Mouse (Mus musculus) gastrocnemius, adult 2 months (tissue): Measurements from ENCODE around the gene Tubb4a. TPM values are rescaled to one million over a fixed set of nuclear protein-coding genes. Genes with fewer than 3 reads are reported as not detected.
A peak's percentile ranks its signal among the peaks of the same experiment; 100 is the strongest.
"Not testable (repeated sequence)": the region's sequence is repeated elsewhere in the genome, so short reads cannot be mapped to it uniquely, and the experiment has no call there.

Experiments used
- DNase-seq: peaks from one replicate; pipeline ENCODE4 v3.0.0; 2022
- H3K27ac ChIP-seq: fragments of 200-600 bp; 2 replicates; pipeline ENCODE4 v1.8.1; 2022; ENCODE audit warnings: mild to moderate bottlenecking
- H3K4me3 ChIP-seq: fragments of 200-600 bp; 2 replicates; pipeline ENCODE4 v1.8.1; 2022; ENCODE audit warnings: mild to moderate bottlenecking, moderate library complexity
- CTCF ChIP-seq: fragments of 200-600 bp; IDR thresholded peaks from 2 replicates; pipeline ENCODE4 v1.8.1; 2022; ENCODE audit warnings: antibody characterized with exemption, mild to moderate bottlenecking, moderate library complexity
- intact Hi-C: fragments of 180-260 bp; cut with DNase I; formaldehyde crosslinking; loops from one replicate; pipeline ENCODE4 v1.15.1; 2025
- long read RNA-seq, 2 experiments: library from polyadenylated mRNA; stranded (forward); transcript quantifications; one replicate each; pipeline ENCODE4 v2.0.0; 2021
- total RNA-seq, 2 experiments: library from RNA; stranded (reverse); gene quantifications; 2 replicates each; pipeline ENCODE4 v1.2.3; 2021

Gene Tubb4a
- 1 to 10 TPM in 1 of 2 experiments, under 1 TPM in 1; 0.64 to 1.7 TPM for total RNA-seq
- long read RNA-seq, experiment 1, partial matches to known transcripts: 0 of 4 reads
- long read RNA-seq, experiment 1, other reads (novel, unspliced or antisense): 1 of 4 reads
- long read RNA-seq, experiment 2, partial matches to known transcripts: 0 of 1 reads
- long read RNA-seq, experiment 2, other reads (novel, unspliced or antisense): 0 of 1 reads

- TF ChIP-seq CTCF: no peak
- intact Hi-C loops: no loop called here
- Histone ChIP-seq H3K27ac (peak within 1 kb of the TSS; percentile 46), H3K4me3 (peak within 1 kb of the TSS; percentile 64)
- peak; percentile 55 for DNase-seq
Observed at GRCm38 (mm10) chr17:57087049-57087832, at the start of gene Tubb4a. TSS of gene Tubb4a (minus strand) at chr17:57087782.

GRCm38 (mm10) chr17:57135635-57136034 lies 48.1 kb upstream of the Tubb4a start:
- H3K27ac ChIP-seq: no peak overlapping the region
- intact Hi-C loops: no loop called here
- DNase-seq: no peak
- H3K4me3 ChIP-seq: no peak overlapping the region
- TF ChIP-seq CTCF: no peak

GRCm38 (mm10) chr17:57134693-57135092 lies 47.1 kb upstream of the Tubb4a start:
- no peak overlapping the region for H3K27ac ChIP-seq
- TF ChIP-seq CTCF: no peak
- intact Hi-C loops: no loop called here
- DNase-seq: no peak
- H3K4me3 ChIP-seq: no peak overlapping the region

- intact Hi-C loops, DNase-seq, H3K27ac ChIP-seq, H3K4me3 ChIP-seq: not testable (repeated sequence)
Observed at GRCm38 (mm10) chr17:57134021-57134420, 46.4 kb upstream of the Tubb4a start.

GRCm38 (mm10) chr17:57131793-57132192 lies 44.2 kb upstream of the Tubb4a start:
- Histone ChIP-seq H3K27ac (no peak overlapping the region), H3K4me3 (no peak overlapping the region)
- DNase-seq: no peak
- intact Hi-C loops: no loop called here
- TF ChIP-seq CTCF: no peak

- no peak for TF ChIP-seq CTCF
- no peak overlapping the region for H3K27ac ChIP-seq
- intact Hi-C loops: no loop called here
- no peak for DNase-seq
- no peak overlapping the region for H3K4me3 ChIP-seq
Observed at GRCm38 (mm10) chr17:57125853-57126622, 38.5 kb upstream of the Tubb4a start.

- Histone ChIP-seq H3K4me3 (no peak overlapping the region), H3K27ac (no peak overlapping the region)
- intact Hi-C loops: no loop called here
- no peak for TF ChIP-seq CTCF
- DNase-seq: no peak
Observed at GRCm38 (mm10) chr17:57124792-57125191, 37.2 kb upstream of the Tubb4a start.

- no peak for TF ChIP-seq CTCF
- Histone ChIP-seq H3K27ac (no peak overlapping the region), H3K4me3 (no peak overlapping the region)
- intact Hi-C loops: no loop called here
- DNase-seq: no peak
Observed at GRCm38 (mm10) chr17:57123192-57124118, 35.9 kb upstream of the Tubb4a start.

- DNase-seq: no peak
- TF ChIP-seq CTCF: no peak
- Histone ChIP-seq H3K4me3 (no peak overlapping the region), H3K27ac (no peak overlapping the region)
- intact Hi-C loops: no loop called here
Observed at GRCm38 (mm10) chr17:57121856-57122255, 34.3 kb upstream of the Tubb4a start.

- H3K27ac ChIP-seq: no peak overlapping the region
- intact Hi-C loops: no loop called here
- TF ChIP-seq CTCF: no peak
- DNase-seq: peak; percentile 63
- no peak overlapping the region for H3K4me3 ChIP-seq
Observed at GRCm38 (mm10) chr17:57118524-57119349, 31.2 kb upstream of the Tubb4a start.

GRCm38 (mm10) chr17:57116801-57117200 lies 29.2 kb upstream of the Tubb4a start:
- H3K27ac ChIP-seq: no peak overlapping the region
- no peak for DNase-seq
- TF ChIP-seq CTCF: no peak
- H3K4me3 ChIP-seq: no peak overlapping the region
- intact Hi-C loops: no loop called here
